Mouse (Mus musculus): ENCODE results near the gene Icam1. TPM values are rescaled to one million over a fixed set of nuclear protein-coding genes. Genes with fewer than 3 reads are reported as not detected.

Icam1 gene
- total and polyA plus RNA-seq, 3 experiments = 70.6 to 202 (median 102) TPM

DNA sequence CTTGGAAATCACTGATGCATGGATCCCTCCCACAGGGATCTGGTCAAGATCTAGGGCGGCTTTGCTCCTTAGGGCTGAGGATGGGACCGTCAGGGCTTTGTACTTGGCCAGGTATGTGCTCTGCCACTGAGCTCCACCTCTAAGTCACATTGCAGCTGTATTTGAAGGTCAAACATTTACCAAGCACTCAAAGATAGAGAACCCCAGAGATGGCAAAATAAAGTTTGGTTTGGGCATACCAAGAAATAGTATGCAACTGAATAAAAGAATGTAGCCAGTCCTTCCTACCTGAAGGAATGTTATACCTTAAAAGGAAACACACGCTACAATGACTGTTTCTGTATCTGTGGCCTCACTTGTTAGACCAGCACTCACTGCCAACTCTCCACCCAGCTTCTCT, 5.6 kb downstream of the Icam1 start:
- H3K9me3 ChIP-seq (replicated peaks; ENCODE audit: low read length) = no peaks in the 10 kb centered on the region
- peaks cover 19 to 50% of the 10 kb centered on the region in 2 experiments for H3K4me1 ChIP-seq (ENCODE audit: control insufficient read depth in 1 of 2, insufficient read depth in 2 of 2)
- H3K36me3 ChIP-seq (replicated peaks in 1 of 2; ENCODE audit: control insufficient read depth in 1 of 2, insufficient read depth in 1 of 2, low read length in 1 of 2) = peaks cover 61 to 83% of the 10 kb centered on the region in 2 experiments
- dilution Hi-C loops (cut with MboI; ENCODE audit: extremely low pct_ligation_motif_present, extremely low pct_unique_long_range_greater_than_20kb, low sequenced_read_pairs) (no loop called here), in situ Hi-C loops (cut with MboI; ENCODE audit: low pct_ligation_motif_present, low pct_unique_long_range_greater_than_20kb, low sequenced_read_pairs) (no loop called here)
- no peak overlapping the region for H3K27ac ChIP-seq (ENCODE audit: insufficient read depth, low read depth)
- H3K79me2 ChIP-seq (replicated peaks; ENCODE audit: control insufficient read depth, extremely low read depth, insufficient read depth, poor library complexity, severe bottlenecking) = peaks cover 82% of the 10 kb centered on the region
- H3K4me3 ChIP-seq (replicated peaks in 1 of 3; ENCODE audit: low read depth in 2 of 3, low read length in 2 of 3, poor library complexity in 1 of 3) = no peak overlapping the region
- H3K9ac ChIP-seq (ENCODE audit: insufficient read depth, low read depth) = no peak overlapping the region
- H3K4me2 ChIP-seq (ENCODE audit: insufficient read depth, low read depth, poor library complexity, severe bottlenecking) = no peak overlapping the region
- no peak for TF ChIP-seq PAX5 (IDR thresholded peaks at IDR 0.05; ENCODE audit: low read length)
- TF ChIP-seq POLR2AphosphoS2 (IDR thresholded peaks at IDR 0.05; ENCODE audit: low read depth, low read length) = 0 out of 2 replicates have a peak, but pooled peaks have one; percentile 8
- no peaks in the 10 kb centered on the region for H3K27me3 ChIP-seq (replicated peaks)
- no peak for DNase-seq (ENCODE audit: extremely low read depth)

DNA sequence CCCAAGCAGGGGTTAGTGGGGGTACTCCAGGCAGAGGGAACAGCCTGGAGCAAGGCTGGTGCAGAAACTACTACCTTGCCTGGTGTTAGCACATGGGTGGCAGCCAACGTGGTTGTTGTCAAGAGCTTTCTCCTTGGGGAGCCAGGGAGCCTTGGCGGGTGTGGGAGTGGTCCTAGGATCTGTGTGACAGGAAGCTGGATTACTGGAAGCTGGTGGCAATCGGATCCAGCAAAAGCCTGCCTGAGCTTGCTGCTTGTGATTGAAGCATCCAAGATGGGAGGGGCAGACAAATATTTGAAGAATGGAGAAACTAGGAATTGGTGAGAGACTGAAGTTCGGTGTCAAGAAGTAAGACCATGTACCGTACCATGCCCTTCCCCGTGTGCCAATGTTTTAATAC, 6.5 kb downstream of the Icam1 start:
- H3K9ac ChIP-seq (ENCODE audit: insufficient read depth, low read depth) = no peak overlapping the region
- in situ Hi-C loops (cut with MboI; ENCODE audit: low pct_ligation_motif_present, low pct_unique_long_range_greater_than_20kb, low sequenced_read_pairs) (no loop called here), dilution Hi-C loops (cut with MboI; ENCODE audit: extremely low pct_ligation_motif_present, extremely low pct_unique_long_range_greater_than_20kb, low sequenced_read_pairs) (no loop called here)
- TF ChIP-seq GABPA (IDR thresholded peaks at IDR 0.05; ENCODE audit: insufficient replicate concordance, low read depth, low read length) (no peak), MAFK (IDR thresholded peaks at IDR 0.05; ENCODE audit: insufficient replicate concordance, low read length) (no peak), ZMIZ1 (IDR thresholded peaks at IDR 0.05; ENCODE audit: low read depth, low read length) (no peak), JUND (conservative IDR thresholded peaks at IDR 0.05; ENCODE audit: low read depth, low read length) (no peak), E2F4 (IDR thresholded peaks at IDR 0.05; ENCODE audit: insufficient replicate concordance, low read depth, low read length) (no peak), MEF2A (IDR thresholded peaks at IDR 0.05; ENCODE audit: borderline replicate concordance, low read depth, low read length) (no peak), ZKSCAN1 (IDR thresholded peaks at IDR 0.05; ENCODE audit: borderline replicate concordance, low read depth, low read length) (no peak), POLR2A (IDR thresholded peaks at IDR 0.05; ENCODE audit: low read depth, low read length) (no peak)
- H3K9me3 ChIP-seq (replicated peaks; ENCODE audit: low read length) = no peaks in the 10 kb centered on the region
- peaks cover 70 to 90% of the 10 kb centered on the region in 2 experiments for H3K36me3 ChIP-seq (replicated peaks in 1 of 2; ENCODE audit: control insufficient read depth in 1 of 2, insufficient read depth in 1 of 2, low read length in 1 of 2)
- H3K27me3 ChIP-seq (replicated peaks) = no peaks in the 10 kb centered on the region
- DNase-seq (ENCODE audit: extremely low read depth) = no peak
- peaks cover 76% of the 10 kb centered on the region for H3K79me2 ChIP-seq (replicated peaks; ENCODE audit: control insufficient read depth, extremely low read depth, insufficient read depth, poor library complexity, severe bottlenecking)
- H3K27ac ChIP-seq (ENCODE audit: insufficient read depth, low read depth) = no peak overlapping the region
- no peak overlapping the region for H3K4me2 ChIP-seq (ENCODE audit: insufficient read depth, low read depth, poor library complexity, severe bottlenecking)
- H3K4me3 ChIP-seq (replicated peaks in 1 of 3; ENCODE audit: low read depth in 2 of 3, low read length in 2 of 3, poor library complexity in 1 of 3) = no peak overlapping the region
- peaks cover 20 to 52% of the 10 kb centered on the region in 2 experiments for H3K4me1 ChIP-seq (ENCODE audit: control insufficient read depth in 1 of 2, insufficient read depth in 2 of 2)

- dilution Hi-C loops (cut with MboI; ENCODE audit: extremely low pct_ligation_motif_present, extremely low pct_unique_long_range_greater_than_20kb, low sequenced_read_pairs) (no loop called here), in situ Hi-C loops (cut with MboI; ENCODE audit: low pct_ligation_motif_present, low pct_unique_long_range_greater_than_20kb, low sequenced_read_pairs) (no loop called here)
- H3K27ac ChIP-seq (ENCODE audit: insufficient read depth, low read depth) = no peak overlapping the region
- H3K27me3 ChIP-seq (replicated peaks) = no peaks in the 10 kb centered on the region
- TF ChIP-seq RAD21 (IDR thresholded peaks at IDR 0.05; ENCODE audit: low read depth, low read length) (peak; percentile 15), CHD1 (IDR thresholded peaks at IDR 0.05; ENCODE audit: low read depth, low read length) (no peak), CTCF (conservative IDR thresholded peaks at IDR 0.05 in 1 of 2, IDR thresholded peaks at IDR 0.05 in 1 of 2; ENCODE audit: low read depth in 2 of 2, low read length in 2 of 2) (peak in 1 of 2 experiments; percentile 40; a peak in 2 of 4 replicates), NRF1 (IDR thresholded peaks at IDR 0.05; ENCODE audit: low read depth, low read length) (no peak), MYC (IDR thresholded peaks at IDR 0.05; ENCODE audit: low read depth, low read length) (no peak)
- H3K4me3 ChIP-seq (replicated peaks in 1 of 3; ENCODE audit: low read depth in 2 of 3, low read length in 2 of 3, poor library complexity in 1 of 3) = no peak overlapping the region
- peaks cover 22 to 57% of the 10 kb centered on the region in 2 experiments for H3K4me1 ChIP-seq (ENCODE audit: control insufficient read depth in 1 of 2, insufficient read depth in 2 of 2)
- peaks cover 72% of the 10 kb centered on the region for H3K79me2 ChIP-seq (replicated peaks; ENCODE audit: control insufficient read depth, extremely low read depth, insufficient read depth, poor library complexity, severe bottlenecking)
- peaks cover 72 to 90% of the 10 kb centered on the region in 2 experiments for H3K36me3 ChIP-seq (replicated peaks in 1 of 2; ENCODE audit: control insufficient read depth in 1 of 2, insufficient read depth in 1 of 2, low read length in 1 of 2)
- no peak overlapping the region for H3K4me2 ChIP-seq (ENCODE audit: insufficient read depth, low read depth, poor library complexity, severe bottlenecking)
- no peak overlapping the region for H3K9ac ChIP-seq (ENCODE audit: insufficient read depth, low read depth)
- H3K9me3 ChIP-seq (replicated peaks; ENCODE audit: low read length) = no peaks in the 10 kb centered on the region
- DNase-seq (ENCODE audit: extremely low read depth) = no peak
Observed at GRCm38 (mm10) chr9:21022726-21023125, 6.9 kb downstream of the Icam1 start.

Data from CH12.LX (cell line).